Mouse (Mus musculus): ENCODE data around the gene Colq. TPM values are rescaled to one million over a fixed set of nuclear protein-coding genes. Genes with fewer than 3 reads are reported as not detected.

The Colq gene
- total RNA-seq, 2 experiments from 2014 or later = not detected

DNA sequence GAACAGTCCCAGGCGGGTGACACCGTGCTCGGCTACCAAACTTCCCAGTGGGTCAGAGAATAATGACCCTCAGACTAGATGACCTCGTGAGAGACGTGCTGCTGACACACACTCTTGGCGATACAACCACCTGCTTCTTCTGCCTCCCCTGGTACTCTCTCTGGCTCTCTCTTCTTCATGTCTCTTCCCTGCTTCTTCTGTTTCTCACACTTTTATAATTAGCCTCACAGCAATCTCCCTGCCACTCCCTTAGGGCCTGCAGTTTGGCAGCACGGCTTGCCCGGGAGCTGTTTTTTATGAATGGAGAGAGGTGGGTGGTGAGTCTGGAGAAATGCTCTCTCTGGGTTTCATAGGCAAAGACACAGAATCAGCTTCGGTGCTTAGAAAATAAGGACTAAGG lies 15.3 kb downstream of the Colq start:
- DNase-seq (ENCODE audit: low spot score in 2 of 2) = no peak

DNA sequence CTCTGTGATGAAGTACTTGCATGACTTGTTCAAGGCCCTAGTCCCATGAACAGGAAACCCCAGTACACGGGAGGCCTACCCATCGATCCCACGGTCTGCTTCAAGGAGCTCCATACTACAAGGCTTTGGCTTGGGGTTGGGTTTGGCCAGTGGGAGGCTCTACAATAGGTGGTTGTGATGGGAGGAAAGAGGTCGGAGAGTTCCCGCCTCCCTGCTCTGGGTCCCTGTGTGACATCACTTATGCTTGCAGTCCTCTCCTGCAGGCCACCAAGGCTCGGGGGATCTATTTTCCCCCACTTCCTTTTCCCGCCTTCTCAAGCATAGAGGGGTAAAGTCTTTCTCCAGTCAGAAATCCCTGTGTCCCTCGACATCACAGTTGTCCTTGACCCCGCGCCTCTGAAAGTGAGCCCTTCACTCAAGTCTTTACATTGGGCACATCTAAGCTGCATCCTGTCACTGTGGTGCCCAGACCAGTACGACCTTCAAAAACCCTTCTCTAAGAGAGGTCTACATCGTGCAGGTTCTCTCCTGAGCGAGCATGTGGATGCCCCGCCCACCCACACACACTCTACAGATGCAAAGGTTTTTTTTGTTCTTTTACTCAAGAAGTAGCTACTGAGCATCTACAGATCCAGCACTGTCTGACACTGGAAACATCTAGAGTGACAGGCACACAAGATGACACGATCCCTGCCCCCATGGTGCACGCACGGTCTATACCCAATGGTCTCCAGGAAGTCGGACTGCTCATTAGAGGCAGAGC lies 16.1 kb downstream of the Colq start:
- DNase-seq (ENCODE audit: low spot score in 2 of 2) = no peak

DNA sequence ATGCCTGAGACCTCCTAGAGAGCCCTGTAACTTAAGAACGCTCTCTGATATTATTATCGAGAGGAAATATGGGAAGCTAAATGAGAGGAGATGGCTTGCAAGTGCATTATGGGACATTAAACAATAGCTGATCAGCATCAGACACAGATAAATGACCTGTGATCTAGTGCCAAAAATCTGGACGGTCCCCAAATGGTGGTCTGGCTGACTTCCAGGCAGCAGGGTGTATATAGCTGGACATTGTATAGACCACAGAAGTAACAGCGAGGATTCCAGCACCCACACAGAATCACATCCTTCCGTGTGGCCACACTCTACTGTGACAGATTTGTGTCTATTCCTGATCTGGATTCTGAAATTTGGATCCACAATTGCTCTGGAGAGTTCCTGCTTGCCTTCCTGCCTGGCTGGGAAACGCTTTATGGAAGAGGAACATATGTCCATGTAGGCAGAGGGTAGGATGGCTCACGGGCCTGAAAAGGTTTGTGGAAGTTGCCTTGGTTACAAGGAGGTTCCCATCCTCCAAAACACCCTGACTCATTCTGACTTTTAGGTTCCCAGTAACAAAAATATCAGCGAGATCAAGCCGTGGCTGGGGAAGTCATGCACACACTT lies 18.5 kb downstream of the Colq start:
- no peak for DNase-seq (ENCODE audit: low spot score in 2 of 2)

DNA sequence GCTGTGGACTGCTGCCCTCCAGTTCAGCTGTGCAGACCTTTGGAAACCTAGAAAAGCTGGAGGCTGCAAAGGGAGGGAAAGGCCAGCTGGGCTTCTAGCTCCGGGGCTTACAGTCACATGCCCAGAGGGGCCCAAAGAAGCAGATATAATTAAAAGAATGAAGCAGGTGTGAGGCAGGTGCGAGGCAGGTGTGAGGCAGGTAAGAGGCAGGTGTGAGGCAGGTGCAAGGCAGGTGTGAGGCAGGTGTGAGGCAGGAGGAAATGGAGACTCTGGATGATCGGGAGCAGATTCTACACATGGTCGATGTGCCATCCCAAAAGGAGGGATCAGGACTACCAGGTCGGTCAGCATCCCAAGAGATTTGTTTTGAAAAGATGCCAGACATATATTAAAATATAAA lies 19.7 kb downstream of the Colq start:
- no peak for DNase-seq (ENCODE audit: low spot score in 2 of 2)

DNA sequence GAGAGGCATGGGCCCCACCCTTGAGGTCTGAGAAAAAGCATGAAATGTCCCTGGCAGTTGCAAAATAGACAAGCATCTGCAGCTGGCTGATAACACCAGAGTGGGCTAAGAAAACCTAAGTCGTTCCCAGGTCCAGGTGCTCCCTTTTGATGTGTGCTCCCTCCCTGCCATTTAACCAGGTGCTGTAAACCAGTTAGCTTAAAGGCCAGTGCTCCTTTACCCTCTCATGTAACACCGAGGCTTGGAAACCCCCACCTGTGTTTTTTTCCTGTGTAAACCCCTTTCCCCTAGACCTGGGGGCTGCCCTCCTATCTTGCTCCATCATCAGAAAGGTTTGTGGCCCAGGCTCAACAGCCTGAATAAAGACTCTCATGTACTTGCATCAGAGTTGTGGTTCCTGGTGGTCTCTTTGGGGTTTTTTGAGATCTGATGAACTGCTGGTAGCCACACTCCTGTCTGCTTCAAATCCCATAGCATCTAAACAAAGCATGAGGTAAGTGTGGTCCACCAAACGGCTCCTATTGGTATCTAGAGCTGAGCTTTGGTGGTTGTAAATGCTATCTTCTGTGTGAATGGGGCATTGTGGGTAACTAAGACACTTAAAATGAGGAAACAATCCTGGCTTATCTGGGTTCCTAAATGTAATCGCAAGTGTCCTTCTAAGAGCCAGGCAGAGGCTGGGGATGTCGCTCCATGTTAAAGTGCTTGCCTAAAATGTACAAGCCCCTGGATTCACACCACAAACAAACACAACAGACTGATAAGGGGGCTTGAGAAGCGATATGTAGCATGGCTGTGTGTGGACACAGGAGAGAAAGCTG lies 20.8 kb downstream of the Colq start:
- DNase-seq (ENCODE audit: low spot score in 2 of 2) = no peak

DNA sequence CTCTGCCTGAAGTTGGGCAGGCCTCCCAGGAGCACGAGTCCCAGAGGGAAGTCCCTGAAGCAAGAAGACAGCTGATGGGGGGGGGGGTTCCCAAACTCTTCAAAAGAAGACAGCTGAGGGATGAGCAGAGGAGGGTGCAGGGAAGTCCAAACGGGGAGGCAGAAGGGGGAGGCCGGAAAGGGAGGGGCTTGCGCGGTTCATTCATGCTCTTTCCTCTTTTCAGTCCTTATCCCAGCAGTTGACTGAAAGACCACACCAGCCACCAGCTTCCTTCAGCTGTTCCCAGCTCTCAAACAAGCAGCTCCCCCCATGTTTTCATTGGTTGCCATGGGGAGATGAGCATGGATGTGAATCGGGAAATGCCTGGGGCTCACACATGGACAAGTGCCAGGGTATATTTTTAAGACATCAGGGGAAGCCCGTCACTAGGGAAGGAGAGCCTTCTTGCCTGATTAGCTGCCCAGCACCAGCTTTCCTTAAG lies 22.0 kb downstream of the Colq start:
- DNase-seq (ENCODE audit: low spot score in 2 of 2) = no peak

DNA sequence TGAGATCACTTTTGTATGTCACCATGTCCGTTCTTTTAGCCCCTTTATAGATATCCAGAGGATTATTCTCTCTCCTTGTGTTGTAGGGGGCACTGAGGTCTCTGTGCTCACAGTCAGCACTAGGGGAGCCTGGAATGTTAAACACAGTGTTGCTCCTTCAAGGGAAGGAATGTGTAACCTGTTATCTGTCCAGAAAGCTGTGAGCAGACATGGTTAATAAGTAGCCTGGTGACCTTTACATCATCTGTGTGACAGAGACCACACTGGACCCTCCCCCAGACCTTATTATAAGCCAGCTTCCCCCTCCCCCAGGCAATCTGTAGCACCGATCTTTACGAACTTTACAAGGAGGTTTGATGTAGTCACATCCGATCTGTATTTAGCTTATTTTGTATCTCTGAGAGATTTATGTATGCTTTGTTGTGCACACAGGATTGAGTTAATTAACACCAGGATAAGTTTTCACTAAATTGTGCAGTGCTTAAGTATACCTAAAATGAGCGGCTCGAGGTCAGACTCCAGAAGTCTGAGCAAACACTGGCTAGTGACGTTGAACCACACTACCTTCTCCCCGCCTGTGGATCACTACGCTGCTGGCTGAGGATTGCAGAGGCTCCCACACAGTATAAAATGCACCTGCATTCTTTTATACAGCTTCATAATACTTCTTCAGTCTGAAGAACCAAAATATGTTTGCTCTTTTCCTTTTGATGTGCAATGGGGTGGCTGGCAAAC lies 25.5 kb downstream of the Colq start:
- no peak for DNase-seq (ENCODE audit: low spot score in 2 of 2)

DNA sequence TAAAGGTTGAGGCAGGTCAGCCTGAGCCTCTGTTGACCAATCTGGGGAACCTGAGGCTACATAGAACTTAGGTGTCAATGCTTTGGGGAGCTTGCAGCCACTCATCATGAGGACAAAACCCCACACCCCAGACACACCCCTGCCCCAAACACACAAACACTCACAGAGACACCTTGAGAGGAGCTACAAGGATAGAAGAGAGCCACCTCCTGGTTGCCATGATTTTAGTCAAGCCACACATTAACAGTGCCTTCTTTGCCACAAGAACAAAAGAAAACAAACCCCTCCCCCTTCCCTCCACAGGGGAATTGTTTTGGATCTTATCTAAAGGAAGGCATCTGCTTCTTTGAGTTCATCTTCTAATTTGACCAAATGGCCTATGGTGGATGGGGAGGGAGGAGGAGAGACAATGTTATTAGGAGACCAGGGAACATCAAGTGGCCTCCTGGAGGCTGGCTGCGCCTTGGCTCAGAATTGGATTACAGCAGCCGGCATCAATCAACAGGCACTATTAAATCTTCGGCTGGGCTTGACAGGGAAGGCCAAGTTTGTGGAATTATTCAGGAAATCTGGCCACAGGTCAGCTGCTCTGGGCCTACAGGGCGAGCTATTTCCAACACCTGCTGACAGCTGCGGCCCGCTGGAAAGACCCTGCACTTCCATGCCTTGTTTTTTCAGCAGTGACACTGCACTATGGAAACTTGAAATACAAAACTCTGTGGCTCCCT lies 26.5 kb downstream of the Colq start:
- DNase-seq (ENCODE audit: low spot score in 2 of 2) = peak in 1 of 2 experiments; percentile 24

DNA sequence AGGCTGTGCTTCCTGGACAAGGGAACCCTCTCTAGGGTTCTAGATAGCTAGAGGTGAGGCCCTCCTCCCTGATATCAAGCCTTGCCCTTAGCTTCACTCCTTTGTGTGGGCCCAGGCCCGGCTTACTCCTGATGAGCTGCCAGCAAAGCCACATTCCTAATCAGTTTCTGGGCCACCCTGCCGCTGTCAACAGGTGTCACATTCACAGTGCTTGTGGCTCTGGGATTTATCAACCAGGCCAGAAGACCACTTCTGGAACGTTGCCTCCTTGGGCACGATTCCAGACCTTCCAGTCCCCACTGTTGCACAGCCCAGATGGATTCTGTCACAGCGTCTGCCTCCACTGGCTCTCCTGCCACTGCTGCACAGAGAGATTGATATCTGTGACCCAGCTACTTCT lies 30.3 kb downstream of the Colq start:
- DNase-seq (ENCODE audit: low spot score in 2 of 2) = no peak

DNA sequence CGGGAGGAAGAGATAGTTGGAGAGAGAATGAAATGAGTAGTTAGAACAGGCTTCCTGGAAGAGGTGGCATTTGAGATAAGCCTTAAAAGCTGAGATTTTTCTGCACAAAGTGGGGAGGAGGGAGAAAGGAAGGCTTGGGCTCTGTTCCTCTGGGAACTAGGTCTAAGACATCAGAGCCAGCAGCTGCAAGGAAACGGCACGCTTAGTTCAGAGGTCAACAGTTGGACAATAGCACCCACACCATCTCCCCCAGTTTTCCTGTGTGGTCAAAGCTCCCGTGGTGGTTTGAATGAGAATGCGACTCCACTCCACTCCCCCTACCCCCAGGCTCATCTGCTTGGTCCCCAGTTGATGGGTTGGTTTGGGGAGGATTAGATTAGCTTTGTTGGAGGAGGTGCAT lies 31.9 kb downstream of the Colq start:
- no peak for DNase-seq (ENCODE audit: low spot score in 2 of 2)

DNA sequence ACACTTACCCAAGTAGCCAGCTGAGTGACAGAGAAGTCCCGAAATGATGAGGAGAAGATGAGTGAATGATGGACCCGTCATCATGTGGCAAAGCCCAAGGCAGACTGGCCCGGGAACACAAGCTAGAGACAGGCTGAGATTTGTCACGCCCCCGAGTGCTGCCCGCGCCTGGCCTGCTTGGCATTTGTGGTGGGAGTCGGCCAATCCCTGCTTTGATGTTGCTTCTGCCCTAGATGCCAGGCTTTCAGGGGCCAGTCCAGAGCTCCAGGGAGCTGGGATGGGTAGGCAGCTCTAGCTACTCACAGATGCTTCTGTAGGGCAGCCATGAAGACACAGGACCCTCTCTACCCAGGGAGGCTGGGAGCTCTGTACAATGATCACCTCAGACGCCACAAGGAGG lies 33.4 kb downstream of the Colq start:
- DNase-seq (ENCODE audit: low spot score in 2 of 2) = no peak

DNA sequence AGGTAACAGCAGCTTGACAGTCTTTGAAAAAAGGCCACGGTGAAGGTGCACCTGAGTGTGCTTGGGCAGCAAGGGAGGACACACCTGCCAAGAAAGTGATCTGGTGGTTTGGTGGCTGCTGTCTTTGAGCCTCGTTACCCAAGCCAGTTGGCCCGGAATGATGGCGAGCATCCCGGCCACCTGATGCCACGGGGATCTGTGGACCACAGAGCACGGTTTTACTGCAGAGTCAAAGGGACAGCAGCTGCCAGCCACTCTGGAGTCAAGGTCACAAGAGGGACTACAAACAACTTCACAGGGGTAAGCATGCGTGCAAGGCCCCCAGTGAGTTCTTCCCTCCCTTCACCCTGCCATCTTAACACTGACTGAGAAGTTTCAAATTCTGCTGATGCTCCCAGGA lies 33.9 kb downstream of the Colq start:
- DNase-seq (ENCODE audit: low spot score in 2 of 2) = no peak

DNA sequence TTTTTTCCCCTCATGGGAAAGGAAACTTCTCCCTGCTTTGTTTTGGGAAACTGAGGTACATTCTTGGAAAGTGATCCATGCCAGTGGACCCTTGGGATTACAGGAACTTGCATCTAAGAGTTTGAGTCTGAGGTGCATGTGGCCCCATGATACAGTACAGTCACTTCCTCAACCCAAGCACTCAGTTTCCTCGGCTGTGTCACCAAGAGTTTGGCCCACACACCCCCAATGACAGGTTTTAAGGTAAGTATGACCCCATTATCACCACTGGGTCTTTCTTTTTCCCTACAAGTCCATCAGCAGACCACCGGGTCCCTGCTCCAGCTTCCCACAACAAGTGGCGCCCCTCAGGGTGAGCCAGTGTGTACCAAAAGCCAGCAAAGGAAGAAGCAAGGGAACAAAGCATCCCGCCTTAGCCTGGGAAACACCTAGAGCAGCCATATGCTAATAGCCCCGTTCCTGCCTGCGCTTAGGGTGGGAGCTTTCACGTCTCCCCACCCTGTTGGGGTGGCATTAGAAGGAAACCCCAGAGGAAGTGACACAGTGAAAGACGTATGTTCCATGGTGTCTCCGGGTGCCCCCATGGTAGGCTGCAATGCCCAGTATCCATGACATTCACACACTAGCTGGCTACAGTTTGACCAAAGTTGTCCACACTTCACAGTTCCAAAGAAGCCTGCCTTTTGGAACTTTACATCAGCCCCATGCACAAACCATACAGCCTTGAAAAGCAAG lies 34.5 kb downstream of the Colq start:
- DNase-seq (ENCODE audit: low spot score in 2 of 2) = no peak

DNA sequence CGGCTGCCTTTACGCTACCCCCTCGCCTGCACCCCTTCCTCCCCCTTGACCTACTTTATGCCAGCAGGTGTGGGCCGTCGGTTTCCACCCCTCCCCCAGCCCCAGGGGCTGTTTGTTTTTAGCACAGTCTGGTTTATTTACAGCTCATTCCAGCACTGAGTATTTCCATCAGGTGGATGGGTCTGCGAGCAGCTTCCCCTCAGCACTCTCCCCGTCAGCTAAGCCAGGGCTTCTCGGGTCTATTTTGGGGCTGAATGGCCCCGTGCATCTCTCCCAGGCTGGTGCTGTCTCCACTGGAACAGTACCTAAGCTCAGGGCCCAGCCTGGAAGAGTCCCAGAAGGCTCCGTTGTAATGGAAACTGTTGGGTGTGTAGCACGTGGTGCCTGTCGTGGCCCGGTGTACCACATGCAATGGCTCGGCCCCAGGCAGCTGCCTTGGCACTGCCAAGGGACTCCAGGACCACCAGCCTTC lies 35.1 kb downstream of the Colq start:
- no peak for DNase-seq (ENCODE audit: low spot score in 2 of 2)

DNA sequence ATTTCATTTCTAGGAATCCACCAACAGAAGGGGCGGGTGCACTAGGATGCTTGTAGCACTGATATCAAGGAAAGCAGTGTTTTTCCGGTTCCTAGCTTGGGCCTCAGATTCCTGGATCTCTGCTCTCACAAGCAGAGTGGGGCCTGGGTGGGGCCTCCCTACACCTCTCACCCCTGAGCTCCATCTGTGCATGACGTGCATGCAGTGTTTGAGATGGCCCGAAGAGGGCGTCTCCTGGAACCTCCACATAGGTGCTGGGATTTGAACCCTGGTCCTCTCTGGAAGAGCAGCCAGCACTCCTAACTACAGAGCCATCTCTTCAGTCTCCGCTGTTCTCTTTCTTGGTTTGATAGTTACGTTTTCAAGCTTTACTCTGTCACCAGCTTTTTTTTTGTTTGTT lies 36.1 kb downstream of the Colq start:
- no peak for DNase-seq (ENCODE audit: low spot score in 2 of 2)

DNA sequence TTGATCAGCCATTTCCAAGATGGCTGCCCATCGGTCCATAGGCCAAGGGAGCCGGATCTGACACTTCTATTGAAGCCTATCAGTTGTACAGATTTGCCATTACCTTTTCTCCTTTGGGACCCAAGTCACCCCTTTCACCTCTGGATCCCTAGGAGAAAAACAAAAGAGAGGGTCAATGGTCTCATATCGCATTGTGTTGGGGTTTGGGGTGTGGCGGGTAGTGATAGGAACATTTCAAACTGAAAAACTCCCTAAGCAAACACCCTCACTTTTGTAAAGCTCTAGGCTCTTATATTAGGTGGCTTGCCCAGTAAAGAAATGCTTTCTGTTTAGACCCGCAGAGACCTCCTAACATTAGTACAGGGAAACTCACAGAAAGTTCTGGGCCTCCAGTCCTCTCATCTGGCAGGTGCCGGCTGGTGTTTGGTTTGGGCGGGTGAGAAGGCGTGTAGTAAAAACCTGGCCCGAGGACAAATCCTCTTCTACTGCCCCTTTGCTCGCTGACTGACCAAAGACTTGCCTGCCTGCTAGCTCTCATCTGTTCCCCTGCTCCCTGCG lies 47.2 kb downstream of the Colq start:
- DNase-seq (ENCODE audit: low spot score in 2 of 2) = no peak

DNA sequence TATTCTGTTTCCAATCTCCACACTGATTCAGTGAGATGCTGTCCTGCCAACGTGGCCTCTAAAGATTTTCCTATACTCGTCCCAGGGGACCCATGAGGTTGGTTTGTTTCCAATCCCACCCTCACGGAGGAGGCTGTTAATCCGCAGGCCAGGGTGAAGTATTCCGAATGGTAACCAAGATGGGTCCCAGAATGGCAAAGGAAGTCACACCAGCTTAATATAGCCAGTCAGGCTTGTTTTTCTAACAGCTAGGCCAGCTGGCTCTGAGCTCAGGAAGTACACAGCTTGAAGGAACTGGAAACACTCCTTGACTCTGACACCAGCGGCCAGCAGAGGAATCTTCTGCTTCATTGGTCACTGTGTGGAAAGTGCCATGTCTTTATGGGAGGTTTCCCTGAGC lies 53.8 kb downstream of the Colq start:
- DNase-seq (ENCODE audit: low spot score in 2 of 2) = no peak

DNA sequence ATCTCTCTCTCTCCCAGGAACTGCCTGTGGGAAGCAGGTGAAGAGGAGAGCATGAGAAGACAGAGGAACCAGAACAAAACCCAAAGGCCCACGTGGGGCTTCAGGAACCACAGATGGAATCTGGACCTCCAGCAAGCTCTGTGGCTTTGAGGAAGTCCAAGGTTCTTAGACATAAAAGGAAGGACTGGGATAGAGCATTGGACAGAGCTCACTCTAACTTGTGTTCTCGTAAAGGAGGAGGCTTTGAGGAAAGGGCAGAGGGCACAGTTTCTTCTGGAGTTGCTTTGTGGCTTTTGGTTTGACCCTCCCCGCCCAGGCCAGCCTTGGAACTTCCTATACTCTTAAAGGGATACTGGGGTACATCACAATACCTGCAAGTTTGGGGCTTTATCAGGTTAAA lies 58.5 kb downstream of the Colq start:
- DNase-seq (ENCODE audit: low spot score in 2 of 2) = no peak

DNA sequence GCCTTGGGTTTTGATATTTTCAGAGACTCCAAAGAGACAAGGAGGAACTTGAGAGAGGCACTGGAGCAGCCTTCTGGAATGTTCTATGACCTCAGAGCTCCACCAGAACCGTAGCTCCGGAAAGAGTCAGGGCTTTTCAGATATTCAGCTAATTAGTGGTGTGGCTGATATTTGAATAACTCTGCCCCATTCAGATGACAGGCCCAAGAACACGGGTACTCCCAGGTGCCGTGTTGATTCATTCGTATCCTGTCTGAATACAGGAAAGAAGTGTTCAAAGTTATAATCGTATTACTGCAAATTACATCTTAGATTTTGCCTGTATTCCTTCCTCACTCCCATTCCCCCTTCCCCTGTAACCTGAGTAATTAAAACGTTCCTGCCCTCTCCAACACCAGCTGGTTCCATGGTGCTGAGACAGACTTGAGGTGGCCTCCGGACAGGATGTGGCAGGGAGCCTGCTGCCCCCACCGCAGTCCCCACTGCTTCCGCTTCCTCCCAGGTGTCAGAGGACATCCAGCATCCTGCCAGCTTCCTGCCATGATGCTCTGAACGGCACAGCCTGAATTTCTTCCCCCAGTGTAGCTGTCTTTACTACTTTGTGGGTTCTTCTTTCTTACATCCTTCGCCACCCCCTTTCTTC lies 59.5 kb downstream of the Colq start:
- DNase-seq (ENCODE audit: low spot score in 2 of 2) = no peak

All from adrenal gland, adult 18-20 months (tissue).